Mouse (Mus musculus) megakaryocyte, embryonic 14.5 days (primary cell): ENCODE data around the gene Lilra6. TPM values are rescaled to one million over a fixed set of nuclear protein-coding genes. Genes with fewer than 3 reads are reported as not detected.
"Not testable (repeated sequence)": the region's sequence is repeated elsewhere in the genome, so short reads cannot be mapped to it uniquely, and the experiment has no call there.

Experiments
- H3K27me3 ChIP-seq: replicated peaks from 2 replicates; pipeline ENCODE3; 2012; ENCODE audit warnings: inconsistent platforms
- H3K36me3 ChIP-seq: replicated peaks from 2 replicates; pipeline ENCODE3; 2012; ENCODE audit warnings: low read length, inconsistent platforms, mixed read lengths
- H3K4me1 ChIP-seq: 2 replicates; pipeline ENCODE4 v1.6.1; 2012; ENCODE audit warnings: inconsistent platforms
- H3K4me3 ChIP-seq: replicated peaks from 2 replicates; pipeline ENCODE3; 2012; ENCODE audit warnings: moderate library complexity, mild to moderate bottlenecking, inconsistent platforms
- H3K9me3 ChIP-seq: 2 replicates; pipeline ENCODE4 v1.6.1; 2012; ENCODE audit warnings: inconsistent platforms
- FLI1 ChIP-seq: IDR thresholded peaks from 2 replicates; pipeline ENCODE4 v1.6.1; 2012; ENCODE audit warnings: low read length, inconsistent platforms, mixed read lengths
- GATA1 ChIP-seq: IDR thresholded peaks from 3 replicates; pipeline ENCODE4 v1.6.1; 2012; ENCODE audit warnings: mixed read lengths, low read length, inconsistent platforms, borderline replicate concordance
- polyA plus RNA-seq: library from polyadenylated mRNA; stranded (reverse); fragments of >175 nt; gene quantifications from 2 replicates; pipeline ENCODE4 v1.2.3, GENCODE M21; 2012; ENCODE audit warnings: low replicate concordance; ENCODE audit not compliant: insufficient read depth

Gene Lilra6
- polyA plus RNA-seq: 1.1 TPM in 1 of 2 replicates, not detected in the other

- not testable (repeated sequence) for H3K4me3 ChIP-seq, H3K27me3 ChIP-seq, H3K9me3 ChIP-seq, H3K36me3 ChIP-seq
- peaks cover 30% of the 10 kb centered on the region for H3K4me1 ChIP-seq
Observed at GRCm38 (mm10) chr7:3915387-3915786, at the start of gene Lilra6. TSS of gene Lilra6 (minus strand) at chr7:3915503.

GRCm38 (mm10) chr7:3962017-3962416 is 46.7 kb upstream of the Lilra6 start:
- no peaks in the 10 kb centered on the region for H3K9me3 ChIP-seq
- H3K4me3 ChIP-seq: no peak overlapping the region
- peaks cover 4% of the 10 kb centered on the region for H3K27me3 ChIP-seq
- TF ChIP-seq GATA1 (no peak), FLI1 (no peak)
- no peaks in the 10 kb centered on the region for H3K36me3 ChIP-seq
- no peaks in the 10 kb centered on the region for H3K4me1 ChIP-seq

GRCm38 (mm10) chr7:3957387-3957786 is 42.1 kb upstream of the Lilra6 start:
- no peaks in the 10 kb centered on the region for H3K9me3 ChIP-seq
- H3K4me1 ChIP-seq: 0 out of 2 replicates have a peak, but pooled peaks cover 3% of the 10 kb centered on the region
- H3K27me3 ChIP-seq: peaks cover 8% of the 10 kb centered on the region
- TF ChIP-seq FLI1 (no peak), GATA1 (no peak)
- H3K4me3 ChIP-seq: no peak overlapping the region
- no peaks in the 10 kb centered on the region for H3K36me3 ChIP-seq

- TF ChIP-seq GATA1: no peak
- no peak for TF ChIP-seq FLI1
- Histone ChIP-seq H3K4me3 (no peak overlapping the region), H3K9me3 (no peaks in the 10 kb centered on the region), H3K36me3 (no peaks in the 10 kb centered on the region), H3K27me3 (no peaks in the 10 kb centered on the region), H3K4me1 (peaks cover 17% of the 10 kb centered on the region)
Observed at GRCm38 (mm10) chr7:3949159-3949558, 33.9 kb upstream of the Lilra6 start.

GRCm38 (mm10) chr7:3948223-3948622 is 32.9 kb upstream of the Lilra6 start:
- no peak overlapping the region for H3K4me3 ChIP-seq
- peaks cover 17% of the 10 kb centered on the region for H3K4me1 ChIP-seq
- no peaks in the 10 kb centered on the region for H3K27me3 ChIP-seq
- TF ChIP-seq FLI1 (no peak), GATA1 (no peak)
- no peaks in the 10 kb centered on the region for H3K9me3 ChIP-seq
- H3K36me3 ChIP-seq: no peaks in the 10 kb centered on the region

GRCm38 (mm10) chr7:3946117-3946516 is 30.8 kb upstream of the Lilra6 start:
- Histone ChIP-seq H3K4me1 (peaks cover 20% of the 10 kb centered on the region), H3K9me3 (no peaks in the 10 kb centered on the region), H3K27me3 (no peaks in the 10 kb centered on the region), H3K36me3 (no peaks in the 10 kb centered on the region), H3K4me3 (no peak overlapping the region)
- TF ChIP-seq FLI1 (no peak), GATA1 (no peak)

- no peaks in the 10 kb centered on the region for H3K9me3 ChIP-seq
- no peaks in the 10 kb centered on the region for H3K27me3 ChIP-seq
- TF ChIP-seq GATA1 (no peak), FLI1 (no peak)
- peak overlapping the region; percentile 80 for H3K4me3 ChIP-seq
- no peaks in the 10 kb centered on the region for H3K36me3 ChIP-seq
- peaks cover 46% of the 10 kb centered on the region for H3K4me1 ChIP-seq
Observed at GRCm38 (mm10) chr7:3940915-3941314, 25.6 kb upstream of the Lilra6 start.

- no peaks in the 10 kb centered on the region for H3K27me3 ChIP-seq
- H3K4me3 ChIP-seq: no peak overlapping the region
- TF ChIP-seq GATA1: no peak
- TF ChIP-seq FLI1: no peak
- H3K4me1 ChIP-seq: peaks cover 48% of the 10 kb centered on the region
- no peaks in the 10 kb centered on the region for H3K9me3 ChIP-seq
- H3K36me3 ChIP-seq: no peaks in the 10 kb centered on the region
Observed at GRCm38 (mm10) chr7:3939866-3940525, 24.7 kb upstream of the Lilra6 start.

GRCm38 (mm10) chr7:3935473-3935872 is 20.2 kb upstream of the Lilra6 start:
- not testable (repeated sequence) for H3K9me3 ChIP-seq, H3K27me3 ChIP-seq, H3K36me3 ChIP-seq
- peak overlapping the region; percentile 56 for H3K4me3 ChIP-seq
- H3K4me1 ChIP-seq: peaks cover 67% of the 10 kb centered on the region

- no peak overlapping the region for H3K4me3 ChIP-seq
- H3K27me3 ChIP-seq: no peaks in the 10 kb centered on the region
- H3K4me1 ChIP-seq: peaks cover 6% of the 10 kb centered on the region
- no peak for TF ChIP-seq FLI1
- TF ChIP-seq GATA1: no peak
- no peaks in the 10 kb centered on the region for H3K36me3 ChIP-seq
- H3K9me3 ChIP-seq: no peaks in the 10 kb centered on the region
Observed at GRCm38 (mm10) chr7:3903704-3904103, 11.6 kb downstream of the Lilra6 start.

GRCm38 (mm10) chr7:3898036-3898590 is 17.2 kb downstream of the Lilra6 start, which contains the start of gene Gm14548:
TSS of gene Gm14548 (minus strand) at chr7:3898120.
- H3K36me3 ChIP-seq, H3K4me3 ChIP-seq, H3K4me1 ChIP-seq, H3K9me3 ChIP-seq, H3K27me3 ChIP-seq: not testable (repeated sequence)

- H3K4me1 ChIP-seq, H3K4me3 ChIP-seq, H3K36me3 ChIP-seq, H3K9me3 ChIP-seq, H3K27me3 ChIP-seq: not testable (repeated sequence)
Observed at GRCm38 (mm10) chr7:3875032-3875431, 40.3 kb downstream of the Lilra6 start.
